Mouse (Mus musculus) liver, postnatal 0 days (tissue): Measurements from ENCODE around the gene Capn10.

Source experiments
- CTCF ChIP-seq: sonication (generic); IDR thresholded peaks from 2 replicates; pipeline ENCODE4 v1.5.1; 2016; ENCODE audit warnings: antibody characterized with exemption, low read depth
- EP300 ChIP-seq: IDR thresholded peaks from 2 replicates; pipeline ENCODE4 v1.6.1; 2016; ENCODE audit warnings: antibody characterized with exemption, low read depth, mild to moderate bottlenecking

GRCm38 (mm10) chr1:92979073-92979602, 45.0 kb downstream of the Capn10 start:
- TF ChIP-seq CTCF: no peak
- TF ChIP-seq EP300: no peak
